Mouse (Mus musculus) spleen, embryonic (tissue): ENCODE measurements around the gene Tnpo3.

Experiments used
- CTCF ChIA-PET: fragments of 350-600 bp; sonication (Branson Sonifier 250); formaldehyde crosslinking; loops from one replicate; lab custom pipeline; 2022; lab: Charles Lee

Tnpo3 gene

DNA sequence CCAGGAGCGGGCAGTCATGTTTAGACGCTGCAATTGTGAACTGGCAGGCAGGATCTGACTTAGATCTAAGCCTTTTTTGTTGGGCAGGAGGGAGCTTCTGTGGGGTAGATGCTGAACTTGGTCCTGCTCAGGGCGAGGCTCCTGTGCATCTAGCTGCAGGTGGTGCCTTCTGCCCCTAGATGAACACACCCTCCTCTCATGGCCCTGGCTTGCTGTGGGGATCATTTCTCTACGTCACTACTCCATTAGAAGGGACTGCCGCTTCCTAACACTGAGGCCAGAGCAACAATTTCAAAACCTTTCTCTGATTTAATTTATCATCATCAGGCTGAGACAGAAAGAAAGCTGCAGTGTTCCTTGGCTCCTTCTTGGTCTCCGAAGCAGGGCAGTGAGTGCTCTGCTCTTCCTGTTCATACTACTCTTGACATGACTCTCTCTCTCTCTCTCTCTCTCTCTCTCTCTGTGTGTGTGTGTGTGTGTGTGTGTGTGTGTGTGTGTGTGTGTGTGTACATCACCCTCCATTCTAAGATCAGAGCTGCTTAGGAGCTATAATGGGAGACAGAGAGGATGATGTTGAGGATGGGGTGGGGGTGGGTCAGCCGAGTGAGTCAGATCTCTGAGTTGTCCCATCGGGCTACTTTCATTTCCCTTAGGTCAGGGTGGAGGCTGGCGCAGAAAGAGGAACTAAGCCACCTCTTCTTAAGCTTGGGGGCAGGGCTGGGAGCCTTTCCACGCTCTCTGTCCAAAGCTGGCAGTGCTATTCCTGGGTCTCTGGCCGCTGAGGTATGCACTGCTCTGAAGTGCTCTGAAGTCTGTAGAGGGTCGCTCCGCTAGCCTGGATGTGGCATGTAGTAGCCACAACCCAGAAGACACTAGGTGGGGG lies 80.9 kb downstream of the Tnpo3 start:
- CTCF ChIA-PET = interaction anchor here (0.6 kb wide), 1 partner anchor 257 kb away, joined by 3 read pairs; no protein-coding TSS in a partner anchor

DNA sequence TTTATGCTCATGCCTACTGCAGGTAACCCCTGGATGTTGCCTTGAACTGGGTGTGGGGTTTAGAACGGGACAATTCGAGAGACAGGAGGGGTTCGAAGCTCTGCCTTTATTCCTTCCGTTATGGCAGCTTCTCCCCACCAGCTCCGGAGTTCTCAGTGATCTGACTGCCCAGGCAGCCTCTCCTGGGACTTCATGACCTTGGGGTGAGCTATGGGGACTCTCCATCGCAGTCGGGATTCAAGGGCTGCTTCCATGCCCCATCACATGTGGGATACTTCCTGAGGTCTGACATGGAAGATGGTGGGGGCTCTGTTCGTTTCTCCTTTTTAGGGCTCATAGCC lies 81.6 kb downstream of the Tnpo3 start:
- CTCF ChIA-PET = interaction anchor here (0.6 kb wide), 1 partner anchor 256 kb away, joined by 3 read pairs; no protein-coding TSS in a partner anchor

DNA sequence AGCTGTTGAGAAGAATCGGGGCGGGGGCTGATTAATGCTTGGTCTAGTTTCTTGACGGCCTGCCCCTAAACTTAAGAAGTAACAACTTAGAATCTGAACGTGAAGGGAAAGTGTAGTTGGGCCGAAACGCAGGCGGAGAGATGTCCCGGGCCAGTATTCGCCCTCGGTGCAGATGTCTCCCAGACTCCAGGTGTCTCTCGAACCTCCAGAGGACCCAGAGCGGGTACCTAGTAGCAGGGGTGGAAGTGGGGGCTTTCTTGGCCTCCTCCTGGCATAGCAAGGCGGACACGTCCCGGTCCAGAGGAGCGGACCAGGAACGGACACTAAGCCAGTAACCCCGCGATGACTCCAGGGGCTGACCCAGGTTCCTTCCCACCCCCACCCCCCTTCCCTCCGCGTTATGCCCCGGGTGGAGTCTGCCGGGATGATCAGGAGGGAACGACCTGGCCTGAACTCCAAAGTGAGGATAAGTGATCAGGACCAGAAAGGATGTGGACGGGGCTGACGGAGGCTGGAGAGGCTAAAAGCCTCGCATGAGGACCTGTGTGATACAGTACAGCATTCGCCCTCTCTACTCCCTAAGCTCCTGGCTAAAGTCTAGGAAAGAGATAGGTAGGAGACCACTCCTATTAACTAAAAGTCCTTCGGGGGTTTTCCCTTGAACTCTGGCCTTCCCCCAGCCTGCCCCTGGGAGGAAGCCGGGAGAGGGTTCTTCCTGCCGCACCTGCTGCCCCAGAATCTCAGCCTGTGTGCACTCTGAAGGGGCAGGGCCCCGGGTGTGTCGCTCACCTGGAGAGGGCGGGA lies 82.1 kb downstream of the Tnpo3 start:
- CTCF ChIA-PET = no interaction called here

DNA sequence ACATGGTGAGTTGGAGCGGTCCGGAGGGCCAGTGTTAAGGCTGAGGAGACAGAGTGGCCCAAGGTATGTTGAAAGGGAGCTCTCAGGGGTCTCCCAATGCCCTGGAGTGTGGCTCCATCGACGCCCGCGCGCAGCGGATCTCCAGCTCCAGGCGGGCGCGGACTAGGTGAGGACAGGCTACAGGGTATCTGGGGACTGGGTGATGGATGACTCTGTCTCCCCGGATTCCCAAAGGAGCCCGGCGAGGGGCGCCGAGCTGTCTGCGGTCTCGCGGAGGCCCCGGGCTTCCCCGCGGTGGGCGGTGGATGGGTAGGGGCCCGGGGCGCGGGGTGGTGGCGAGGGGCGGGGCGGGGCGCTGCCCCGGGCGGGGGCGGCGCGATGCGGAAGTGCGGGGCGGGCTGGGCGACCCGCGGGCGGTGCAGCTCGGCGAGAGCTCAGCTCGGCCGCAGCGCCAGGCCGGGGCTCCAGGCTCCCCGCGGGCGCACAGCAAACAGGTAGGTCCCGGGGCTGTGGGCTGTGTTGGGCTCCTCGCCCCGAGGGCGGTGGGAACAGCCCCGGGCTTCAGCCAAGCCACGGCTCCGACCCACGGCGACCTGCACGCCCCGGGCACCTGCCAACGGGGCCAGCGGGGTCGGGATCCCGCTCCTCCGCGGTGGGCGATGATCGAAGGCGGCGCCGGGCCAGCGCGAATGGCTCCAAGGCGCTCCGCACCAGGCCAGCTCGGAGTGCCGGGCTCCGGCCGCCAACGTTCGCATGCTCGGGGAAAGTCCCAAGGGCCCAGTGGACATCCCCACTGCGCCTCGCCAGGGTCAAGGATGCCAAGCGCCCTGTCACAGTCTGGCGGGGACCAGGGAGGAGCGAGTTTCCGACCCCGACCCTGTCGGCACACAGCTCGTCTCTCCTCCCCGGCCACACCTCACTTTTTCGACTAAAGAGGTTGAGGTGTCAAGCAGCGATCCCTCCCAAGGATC lies 83.1 kb downstream of the Tnpo3 start, which contains the start of gene Irf5:
TSS of gene Irf5 (plus strand) at position 345 of the 971 bp plus-strand sequence.
- CTCF ChIA-PET = interaction anchor here (0.9 kb wide), 1 partner anchor 7 kb away, joined by 3 read pairs; no protein-coding TSS in a partner anchor

DNA sequence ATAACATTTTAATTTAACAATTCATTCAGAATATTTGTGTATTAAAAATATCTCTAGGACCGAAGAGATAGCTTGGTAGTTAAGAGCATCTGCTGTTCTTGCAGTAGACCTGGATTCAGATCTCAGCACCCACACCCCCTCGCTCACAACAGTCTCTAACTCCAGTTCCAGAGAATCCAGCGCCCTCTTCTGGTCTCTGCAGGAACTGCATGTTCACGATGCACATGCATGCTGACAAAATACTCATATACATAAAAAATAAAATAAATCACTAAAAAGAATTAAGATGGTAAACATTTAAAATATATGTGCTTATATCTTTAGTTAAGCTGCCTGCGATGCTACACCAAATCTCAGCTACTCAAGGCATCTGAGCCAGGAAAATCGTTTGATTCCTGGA lies 84.4 kb downstream of the Tnpo3 start:
- CTCF ChIA-PET = interaction anchor here (0.6 to 1.1 kb wide), 3 partner anchors 9 to 114 kb away, joined by 3 to 8 read pairs (median 3); no protein-coding TSS in a partner anchor

DNA sequence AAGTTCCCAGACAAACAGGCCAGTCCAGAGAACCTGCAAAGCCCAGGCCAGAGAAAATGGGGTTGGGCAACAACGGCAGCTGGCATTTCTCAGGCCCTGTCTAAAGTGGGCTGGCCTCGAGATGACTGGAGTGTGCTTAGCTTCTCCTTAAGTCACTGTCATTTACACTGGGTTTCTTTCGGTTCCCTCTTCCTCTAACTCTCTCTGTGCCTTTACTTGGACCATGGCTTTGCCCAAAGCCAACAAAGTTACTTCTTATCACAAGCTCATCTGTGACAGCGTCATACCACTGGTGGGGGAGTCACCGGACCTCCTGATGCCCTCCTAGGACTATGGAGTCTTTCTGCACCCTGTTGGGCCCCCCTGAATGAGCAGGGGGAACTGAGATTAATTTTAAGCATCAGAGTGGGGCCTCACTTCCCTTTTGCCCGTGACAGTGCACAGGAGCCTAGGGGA lies 85.6 kb downstream of the Tnpo3 start:
- CTCF ChIA-PET = interaction anchor here (1.1 to 1.5 kb wide), 2 partner anchors 11 to 12 kb away, joined by 3 read pairs; no protein-coding TSS in a partner anchor

DNA sequence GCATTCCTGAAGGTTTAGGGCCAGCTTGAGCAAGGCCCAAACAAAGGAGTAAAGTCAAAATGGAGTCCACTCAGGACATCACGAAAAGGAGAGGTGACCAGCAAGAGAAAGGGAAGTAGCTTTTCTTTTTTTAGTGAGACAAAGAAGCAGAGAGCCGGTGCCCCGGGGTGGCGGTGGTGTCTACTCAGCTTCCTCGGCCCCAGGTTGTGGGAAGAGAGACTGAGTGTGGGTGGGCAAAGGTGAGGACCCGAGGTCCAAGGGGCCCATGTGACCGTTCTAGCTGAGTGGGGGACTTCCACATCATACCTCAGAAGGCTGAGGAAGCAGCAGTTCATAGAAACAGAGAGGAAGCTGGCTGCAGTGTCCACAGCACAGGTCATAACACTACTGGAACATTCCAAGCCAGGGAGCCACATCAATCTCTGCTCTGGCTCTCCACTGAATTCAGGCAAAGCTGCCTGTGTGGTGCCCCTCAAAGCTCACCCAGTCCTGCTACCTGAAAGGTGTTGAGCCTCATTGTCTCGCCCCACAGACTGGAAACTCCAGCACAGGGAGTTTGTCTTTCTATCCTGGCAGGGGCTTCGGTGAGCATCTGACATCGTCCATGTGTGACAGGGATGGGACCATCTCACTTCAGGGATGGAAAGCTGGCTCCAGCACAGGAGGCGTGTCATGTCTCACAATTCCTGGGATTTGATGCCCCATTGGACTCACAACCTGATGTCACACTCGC lies 86.2 kb downstream of the Tnpo3 start:
- CTCF ChIA-PET = interaction anchor here (0.8 to 1.5 kb wide), 2 partner anchors 10 to 24 kb away, joined by 3 to 5 read pairs; no protein-coding TSS in a partner anchor

DNA sequence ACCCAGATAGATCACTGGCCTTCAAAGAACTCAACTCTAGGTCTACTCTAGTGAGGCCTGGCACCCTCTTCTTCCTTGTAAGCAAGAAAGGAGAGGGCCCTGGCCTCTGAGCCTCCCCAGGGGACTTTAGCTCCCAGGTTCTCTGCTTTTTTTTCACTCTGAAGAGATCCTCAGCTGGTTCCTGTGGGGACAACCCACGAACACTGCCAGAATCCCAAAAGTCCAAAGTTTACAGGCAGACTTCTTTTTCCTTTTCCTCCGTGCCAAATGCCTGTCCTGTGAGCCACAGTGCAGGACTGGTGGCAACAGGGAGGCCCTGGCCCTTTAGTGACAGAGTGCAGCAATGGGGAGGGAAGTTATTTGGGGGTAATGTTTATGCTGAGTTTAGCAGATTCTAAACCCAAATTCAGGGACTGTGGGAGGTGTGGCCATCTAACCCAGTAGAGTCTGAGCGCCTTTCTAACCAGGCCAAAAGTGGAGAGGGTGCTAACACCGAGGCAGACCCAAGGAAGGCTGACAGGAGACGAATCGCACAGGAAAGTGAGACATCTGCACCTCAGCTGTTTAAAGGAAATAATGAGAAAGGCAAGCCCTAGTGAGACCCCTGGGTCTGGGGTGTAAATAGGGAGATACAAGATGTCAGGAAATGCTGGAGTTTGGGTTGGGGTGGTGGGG lies 86.9 kb downstream of the Tnpo3 start:
- CTCF ChIA-PET = interaction anchor here (0.8 to 1.5 kb wide), 2 partner anchors 10 to 25 kb away, joined by 3 to 5 read pairs; no protein-coding TSS in a partner anchor

DNA sequence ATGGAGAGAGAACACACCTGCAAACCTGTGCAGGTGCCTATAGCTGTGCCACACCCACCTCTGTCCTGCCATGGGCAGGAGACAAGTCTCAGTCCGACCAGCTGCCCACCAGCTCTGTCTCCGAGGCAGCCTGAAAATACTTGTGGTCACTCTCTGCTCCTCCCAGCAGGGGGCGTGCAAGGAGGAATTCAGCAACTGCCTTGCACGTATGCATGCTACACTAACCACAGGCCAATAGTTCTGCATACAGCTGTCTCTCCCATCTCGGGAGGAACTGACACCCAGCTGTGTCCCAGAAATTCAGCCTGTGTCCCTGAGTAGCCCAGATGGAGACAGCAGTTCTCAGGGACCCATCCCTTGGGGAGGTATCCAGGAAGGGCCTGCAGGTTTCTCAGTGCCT lies 92.5 kb downstream of the Tnpo3 start:
- CTCF ChIA-PET = interaction anchor here (2.1 kb wide), 1 partner anchor 18 kb away, joined by 6 read pairs; no protein-coding TSS in a partner anchor

DNA sequence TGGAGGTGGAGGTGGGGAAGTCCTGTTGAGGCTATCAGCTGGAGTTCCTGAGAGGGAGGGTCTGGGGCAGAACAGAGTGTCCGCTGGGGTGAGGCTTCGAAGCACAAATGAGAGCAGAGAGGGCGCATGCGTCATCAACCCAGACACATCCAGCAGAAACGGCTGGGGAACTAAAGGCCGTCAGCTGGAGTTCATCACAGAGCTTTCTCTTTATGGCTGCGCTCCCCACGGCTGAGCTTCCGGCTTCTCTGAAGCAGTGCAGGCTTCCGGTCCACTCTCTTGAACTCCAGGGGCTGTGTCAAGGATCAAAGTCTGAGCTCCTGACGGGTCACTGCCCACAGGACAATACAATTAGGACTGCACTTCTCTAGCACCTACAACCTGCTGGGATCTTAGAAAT lies 96.4 kb downstream of the Tnpo3 start:
- CTCF ChIA-PET = interaction anchor here (1.1 to 1.2 kb wide), 2 partner anchors 10 to 17 kb away, joined by 3 read pairs; no protein-coding TSS in a partner anchor

DNA sequence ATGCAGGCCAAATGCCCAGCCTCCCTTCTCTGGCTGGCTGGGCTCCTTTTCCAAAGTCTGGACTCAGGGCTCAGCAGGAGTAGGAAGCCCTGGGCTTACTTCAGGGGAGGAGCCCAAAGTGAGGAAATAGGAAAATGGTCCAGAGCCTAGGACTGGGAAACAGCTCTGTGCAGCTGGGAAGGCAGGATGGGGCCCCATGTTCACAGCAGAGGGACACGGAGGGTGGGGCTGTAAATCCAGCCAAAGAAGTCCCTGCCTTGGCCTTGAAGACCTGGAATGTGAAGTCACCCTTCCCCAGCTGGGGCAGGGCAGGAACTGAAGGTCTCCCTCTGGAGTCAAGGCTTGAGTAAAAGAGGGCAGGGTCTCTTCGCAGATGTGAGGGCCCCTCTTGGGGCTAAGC lies 100.6 kb downstream of the Tnpo3 start:
- CTCF ChIA-PET = no interaction called here

DNA sequence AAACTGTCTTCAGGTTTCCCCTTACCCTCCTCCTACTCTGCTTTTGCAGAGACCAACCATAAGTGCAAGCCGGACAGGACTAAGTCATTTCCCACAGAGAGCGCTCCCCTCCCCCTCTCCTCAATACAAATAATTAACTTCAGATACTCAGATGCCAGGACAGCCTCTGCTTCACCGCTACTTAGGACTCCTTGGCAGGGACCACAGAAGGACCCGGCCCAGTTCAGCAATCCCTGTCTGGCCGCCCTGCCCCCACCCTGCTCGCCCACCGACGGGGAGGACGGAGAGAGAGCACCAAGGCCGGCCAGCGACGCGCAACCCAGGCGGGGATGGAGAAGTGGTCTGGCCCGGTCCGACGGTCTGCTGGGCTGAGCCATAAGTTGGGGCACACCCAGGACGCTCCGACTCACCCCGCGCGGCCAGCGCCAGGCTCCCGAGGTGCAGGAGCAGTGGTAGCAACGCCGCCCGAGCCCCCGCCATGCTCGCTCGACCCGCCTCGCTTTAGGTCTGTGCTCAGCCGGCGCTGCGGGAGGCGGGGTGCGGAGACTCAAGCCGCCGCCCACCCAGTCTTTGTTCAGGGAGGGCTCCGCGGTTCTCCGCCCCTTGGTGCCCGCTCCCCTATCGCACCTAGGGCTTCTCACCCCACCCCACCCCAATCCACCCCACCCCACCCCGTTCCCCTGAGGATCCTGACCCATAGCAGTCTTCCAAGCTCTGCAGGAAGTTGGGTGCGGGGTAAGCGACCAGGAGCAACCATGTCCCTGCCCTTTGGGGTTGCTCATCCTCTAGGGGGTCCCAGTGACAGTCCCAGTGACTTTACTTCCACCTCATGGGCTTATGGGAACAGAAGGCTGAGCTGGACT lies 102.0 kb downstream of the Tnpo3 start, which contains the start of gene Kcp:
TSS of gene Kcp (minus strand) at position 506 of the 863 bp plus-strand sequence.
- CTCF ChIA-PET = no interaction called here

DNA sequence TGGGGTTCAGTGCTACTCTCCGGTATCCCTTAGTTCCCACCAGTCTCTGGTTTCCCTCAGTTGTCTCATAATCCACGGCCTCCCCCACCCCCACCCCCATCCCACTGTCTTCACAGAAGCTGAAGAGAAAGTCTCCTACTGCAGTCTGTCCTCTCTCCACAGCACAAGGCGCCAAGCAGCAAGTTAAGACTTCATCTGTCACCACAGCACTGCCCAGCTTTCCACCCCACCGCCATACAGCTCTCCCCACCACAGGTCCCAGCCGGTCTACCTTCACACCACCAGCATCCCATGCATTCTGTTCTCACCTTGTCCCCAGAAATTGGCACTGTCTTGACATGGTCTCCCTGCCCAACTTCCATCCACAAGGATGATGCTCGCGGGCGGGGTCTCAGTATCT lies 102.9 kb downstream of the Tnpo3 start:
- CTCF ChIA-PET = no interaction called here

DNA sequence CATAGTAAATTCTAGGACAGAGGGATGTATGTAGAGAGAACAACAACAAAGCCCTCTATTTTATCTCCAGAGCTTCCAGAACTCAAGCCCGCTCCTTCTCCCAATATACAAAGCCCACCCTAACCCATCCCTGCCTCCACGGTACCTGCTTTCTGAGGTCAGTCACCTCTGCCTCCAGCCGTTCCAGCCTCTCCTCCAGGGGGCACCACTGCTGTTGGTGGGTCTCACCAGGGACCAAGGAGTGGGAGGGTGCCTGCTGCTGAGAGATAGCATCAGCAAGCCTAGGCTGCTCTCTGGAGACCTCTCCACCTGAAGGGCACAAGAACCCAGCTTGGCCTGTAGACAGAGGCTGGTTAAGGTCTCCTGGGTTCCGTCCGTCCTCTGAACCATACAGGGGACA lies 104.2 kb downstream of the Tnpo3 start:
- CTCF ChIA-PET = no interaction called here

DNA sequence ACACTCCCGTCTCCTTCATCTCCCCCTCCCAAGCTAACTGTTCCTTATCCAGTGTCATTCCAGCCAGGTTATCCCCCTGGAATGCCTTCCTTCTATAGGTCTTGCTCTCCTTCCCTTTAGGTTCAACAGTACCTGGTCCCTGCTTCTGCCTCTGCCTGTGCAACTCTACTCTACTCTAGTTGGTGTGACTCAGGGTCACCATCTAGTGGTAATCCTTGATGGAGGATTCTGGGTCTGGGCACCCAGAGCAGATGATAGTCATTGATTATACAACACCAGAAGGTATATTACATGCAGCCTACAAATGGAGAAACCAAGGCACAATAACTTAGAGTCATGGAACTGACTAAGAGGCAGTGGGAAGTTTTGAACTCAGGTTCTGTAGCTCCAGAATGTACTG lies 108.1 kb downstream of the Tnpo3 start:
- CTCF ChIA-PET = interaction anchor here (0.7 kb wide), 1 partner anchor 17 kb away, joined by 3 read pairs; no protein-coding TSS in a partner anchor

DNA sequence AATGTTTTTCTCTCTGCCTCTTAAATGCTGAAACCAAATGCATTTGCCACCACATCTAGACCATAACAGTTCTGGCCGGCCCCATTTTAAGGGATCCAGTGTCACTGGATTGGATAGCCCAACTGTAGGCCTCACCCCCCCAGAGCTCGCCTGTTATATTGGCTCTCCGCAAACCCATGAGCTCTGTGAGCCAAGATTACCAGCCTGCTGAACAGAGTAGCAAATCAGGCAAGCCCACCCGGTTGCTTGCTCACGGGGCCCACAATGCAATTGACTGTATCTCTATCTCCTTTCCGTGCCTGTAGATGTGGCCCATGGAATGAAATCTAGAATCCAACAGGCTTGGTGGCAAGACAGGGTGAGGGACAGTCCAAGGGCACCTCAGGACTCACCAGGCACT lies 108.9 kb downstream of the Tnpo3 start:
- CTCF ChIA-PET = no interaction called here

DNA sequence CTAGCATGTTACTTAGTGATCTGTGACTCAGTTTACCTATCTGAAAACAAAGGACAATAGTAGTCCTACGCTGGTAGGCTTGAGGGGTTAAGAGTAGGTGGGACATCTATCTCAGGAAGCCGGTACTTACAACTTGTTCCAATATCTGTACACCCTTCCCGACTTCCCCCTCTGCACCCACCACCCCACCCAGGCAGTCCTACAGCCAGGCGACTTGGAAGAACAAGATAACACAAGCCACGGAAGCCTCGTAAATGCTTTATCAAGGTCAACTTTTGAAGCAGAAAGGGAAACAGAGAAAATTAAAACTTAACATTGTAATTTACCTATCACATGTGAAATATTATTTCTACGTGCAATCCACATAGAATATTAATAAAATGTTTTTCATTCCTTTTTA lies 109.5 kb downstream of the Tnpo3 start:
- CTCF ChIA-PET = no interaction called here

DNA sequence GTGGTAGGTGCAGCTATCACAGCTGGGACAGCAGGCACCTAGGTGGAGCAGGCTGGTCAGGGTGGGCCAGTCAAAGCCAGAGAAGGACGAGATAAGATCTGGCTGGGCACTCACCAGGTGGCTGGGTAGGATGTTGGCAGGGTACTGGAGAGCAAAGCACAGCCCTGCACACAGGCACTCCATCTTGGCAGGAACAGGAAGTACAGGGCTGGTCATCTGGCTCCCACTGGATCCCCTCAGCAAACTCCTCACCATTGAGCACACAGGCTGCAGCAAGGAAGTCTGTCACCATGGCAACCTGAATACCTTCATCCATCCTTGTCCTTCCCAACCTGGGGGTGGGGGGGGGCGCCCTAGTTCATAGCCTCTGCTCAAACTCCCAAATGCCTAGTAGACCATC lies 111.9 kb downstream of the Tnpo3 start:
- CTCF ChIA-PET = no interaction called here
